Mouse (Mus musculus) hindbrain, embryonic 15.5 days (tissue): Measurements from ENCODE around the gene Pfn4. TPM values are rescaled to one million over a fixed set of nuclear protein-coding genes. Genes with fewer than 3 reads are reported as not detected.
A peak's percentile ranks its signal among the peaks of the same experiment; 100 is the strongest.
"Not testable (repeated sequence)": the region's sequence is repeated elsewhere in the genome, so short reads cannot be mapped to it uniquely, and the experiment has no call there.

Source experiments
- ATAC-seq: fragments of 200-750 bp; cut with Nextera tagmentation; 2 replicates; pipeline ENCODE4 v1.8.0; 2017; ENCODE audit warnings: low read depth, moderate number of reproducible peaks, moderate TSS enrichment; ENCODE audit not compliant: low FRiP score
- H3K27ac ChIP-seq: fragments of 300-500 bp; sonication (generic); replicated peaks from 2 replicates; pipeline ENCODE4 v1.5.1; 2015; ENCODE audit warnings: mild to moderate bottlenecking, inconsistent platforms
- H3K27me3 ChIP-seq: fragments of 300-500 bp; sonication (generic); 2 replicates; pipeline ENCODE4 v1.6.1; 2015; ENCODE audit warnings: control low read depth, inconsistent platforms
- H3K36me3 ChIP-seq: fragments of 300-500 bp; sonication (generic); 2 replicates; pipeline ENCODE4 v1.6.1; 2015; ENCODE audit warnings: control low read depth, inconsistent platforms
- H3K4me1 ChIP-seq: fragments of 300-500 bp; sonication (generic); replicated peaks from 2 replicates; pipeline ENCODE4 v1.6.1; 2015; ENCODE audit warnings: control low read depth, inconsistent platforms
- H3K4me2 ChIP-seq: fragments of 300-500 bp; sonication (generic); 2 replicates; pipeline ENCODE4 v1.6.1; 2015; ENCODE audit warnings: moderate library complexity, mild to moderate bottlenecking, inconsistent platforms
- H3K4me3 ChIP-seq: fragments of 300-500 bp; sonication (generic); 2 replicates; pipeline ENCODE4 v1.5.1; 2015; ENCODE audit warnings: mild to moderate bottlenecking, inconsistent platforms
- H3K9ac ChIP-seq: fragments of 300-500 bp; sonication (generic); 2 replicates; pipeline ENCODE4 v1.6.1; 2015; ENCODE audit warnings: inconsistent platforms
- H3K9me3 ChIP-seq: fragments of 300-500 bp; sonication (generic); 2 replicates; pipeline ENCODE4 v1.6.1; 2016; ENCODE audit warnings: control low read depth, inconsistent platforms
- WGBS: fragments of 180-500 bp; shearing (Covaris S2); methylation state at CpG from one replicate; pipeline ENCODE4 v1.1.7; 2015; 5-methylcytosine and 5-hydroxymethylcytosine counted together
- polyA plus RNA-seq: library from polyadenylated mRNA; unstranded; fragments of >200 nt; fragmentation: Nextera tagmentation; extraction: Ambion mirVana; gene quantifications from 2 replicates; pipeline ENCODE4 v1.2.1, GENCODE M21; 2015

Gene Pfn4
- polyA plus RNA-seq, 1 experiment from 2014 or later = 13.7 TPM

- no peak overlapping the region for H3K9ac ChIP-seq
- no peak overlapping the region for H3K4me3 ChIP-seq
- H3K4me2 ChIP-seq = no peak overlapping the region
- no peaks in the 10 kb centered on the region for H3K9me3 ChIP-seq
- no peak for ATAC-seq
- H3K27ac ChIP-seq = no peak overlapping the region
- no peaks in the 10 kb centered on the region for H3K4me1 ChIP-seq
- no peaks in the 10 kb centered on the region for H3K27me3 ChIP-seq
- 86% methylated on average over 1 of the region's 1 CpGs for WGBS
- H3K36me3 ChIP-seq = no peaks in the 10 kb centered on the region
These were observed 11.8 kb upstream of the Pfn4 start for GRCm38 (mm10) chr12:4757060-4757459.

- WGBS = 17% methylated on average over 13 of the region's 13 CpGs
- Histone ChIP-seq H3K9me3 (no peaks in the 10 kb centered on the region), H3K4me2 (peak overlapping the region; percentile 56), H3K27ac (peak overlapping the region; percentile 96), H3K4me1 (0 out of 2 replicates have a peak, but pooled peaks cover 4% of the 10 kb centered on the region), H3K9ac (peak overlapping the region; percentile 80), H3K27me3 (no peaks in the 10 kb centered on the region), H3K4me3 (peak overlapping the region; percentile 64), H3K36me3 (no peaks in the 10 kb centered on the region)
- ATAC-seq = peak; percentile 46
These were observed 506 bp downstream of the Pfn4 start for GRCm38 (mm10) chr12:4769333-4769723.

GRCm38 (mm10) chr12:4774895-4775587, 6.2 kb downstream of the Pfn4 start:
- H3K27me3 ChIP-seq = no peaks in the 10 kb centered on the region
- H3K27ac ChIP-seq = no peak overlapping the region
- WGBS = 93% methylated on average over 8 of the region's 8 CpGs
- no peak overlapping the region for H3K4me2 ChIP-seq
- H3K4me1 ChIP-seq = no peaks in the 10 kb centered on the region
- no peaks in the 10 kb centered on the region for H3K9me3 ChIP-seq
- no peaks in the 10 kb centered on the region for H3K36me3 ChIP-seq
- no peak overlapping the region for H3K4me3 ChIP-seq
- no peak for ATAC-seq
- no peak overlapping the region for H3K9ac ChIP-seq

GRCm38 (mm10) chr12:4775588-4775949, 6.7 kb downstream of the Pfn4 start:
- ATAC-seq = no peak
- Histone ChIP-seq H3K27ac (no peak overlapping the region), H3K9ac (no peak overlapping the region), H3K27me3 (no peaks in the 10 kb centered on the region), H3K4me1 (no peaks in the 10 kb centered on the region), H3K4me2 (no peak overlapping the region), H3K9me3 (no peaks in the 10 kb centered on the region), H3K36me3 (no peaks in the 10 kb centered on the region), H3K4me3 (no peak overlapping the region)
- WGBS = 85% methylated on average over 9 of the region's 9 CpGs

- no peaks in the 10 kb centered on the region for H3K36me3 ChIP-seq
- no peaks in the 10 kb centered on the region for H3K4me1 ChIP-seq
- no peaks in the 10 kb centered on the region for H3K9me3 ChIP-seq
- WGBS = 90% methylated on average over 6 of the region's 6 CpGs
- H3K4me3 ChIP-seq = no peak overlapping the region
- H3K27me3 ChIP-seq = no peaks in the 10 kb centered on the region
- no peak overlapping the region for H3K4me2 ChIP-seq
- ATAC-seq = no peak
- H3K27ac ChIP-seq = no peak overlapping the region
- no peak overlapping the region for H3K9ac ChIP-seq
These were observed 8.9 kb downstream of the Pfn4 start for GRCm38 (mm10) chr12:4777734-4778133.

GRCm38 (mm10) chr12:4780245-4780644, 11.4 kb downstream of the Pfn4 start:
- H3K9me3 ChIP-seq = no peaks in the 10 kb centered on the region
- no peak overlapping the region for H3K4me2 ChIP-seq
- H3K27ac ChIP-seq = no peak overlapping the region
- no peak overlapping the region for H3K4me3 ChIP-seq
- no peaks in the 10 kb centered on the region for H3K4me1 ChIP-seq
- no peaks in the 10 kb centered on the region for H3K27me3 ChIP-seq
- no peaks in the 10 kb centered on the region for H3K36me3 ChIP-seq
- WGBS = 68% methylated on average over 2 of the region's 2 CpGs
- no peak overlapping the region for H3K9ac ChIP-seq
- no peak for ATAC-seq

- no peaks in the 10 kb centered on the region for H3K4me1 ChIP-seq
- H3K4me3 ChIP-seq = no peak overlapping the region
- 89% methylated on average over 1 of the region's 1 CpGs for whole genome bisulfite sequencing
- no peaks in the 10 kb centered on the region for H3K36me3 ChIP-seq
- no peak overlapping the region for H3K9ac ChIP-seq
- no peaks in the 10 kb centered on the region for H3K9me3 ChIP-seq
- no peak overlapping the region for H3K4me2 ChIP-seq
- no peak for ATAC-seq
- H3K27me3 ChIP-seq = no peaks in the 10 kb centered on the region
- no peak overlapping the region for H3K27ac ChIP-seq
These were observed 12.4 kb downstream of the Pfn4 start for GRCm38 (mm10) chr12:4781270-4781669.

GRCm38 (mm10) chr12:4781725-4782404, 13.0 kb downstream of the Pfn4 start:
- WGBS = 91% methylated on average over 9 of the region's 9 CpGs
- not testable (repeated sequence) for H3K9ac ChIP-seq, H3K36me3 ChIP-seq, H3K27ac ChIP-seq, H3K4me3 ChIP-seq, H3K27me3 ChIP-seq, H3K9me3 ChIP-seq, H3K4me1 ChIP-seq, ATAC-seq, H3K4me2 ChIP-seq

GRCm38 (mm10) chr12:4783598-4783997, 14.8 kb downstream of the Pfn4 start:
- no peak for ATAC-seq
- H3K9ac ChIP-seq = no peak overlapping the region
- no peaks in the 10 kb centered on the region for H3K27me3 ChIP-seq
- no peak overlapping the region for H3K4me2 ChIP-seq
- no peak overlapping the region for H3K4me3 ChIP-seq
- no peaks in the 10 kb centered on the region for H3K9me3 ChIP-seq
- H3K36me3 ChIP-seq = no peaks in the 10 kb centered on the region
- no peak overlapping the region for H3K27ac ChIP-seq
- WGBS = 47% methylated on average over 5 of the region's 5 CpGs
- no peaks in the 10 kb centered on the region for H3K4me1 ChIP-seq

GRCm38 (mm10) chr12:4784466-4784865, 15.6 kb downstream of the Pfn4 start:
- ATAC-seq = no peak
- Histone ChIP-seq H3K27me3 (no peaks in the 10 kb centered on the region), H3K9me3 (no peaks in the 10 kb centered on the region), H3K4me2 (no peak overlapping the region), H3K36me3 (no peaks in the 10 kb centered on the region), H3K4me3 (no peak overlapping the region), H3K4me1 (no peaks in the 10 kb centered on the region), H3K9ac (no peak overlapping the region), H3K27ac (no peak overlapping the region)
- WGBS = 74% methylated on average over 2 of the region's 2 CpGs

GRCm38 (mm10) chr12:4788128-4788527, 19.3 kb downstream of the Pfn4 start:
- 94% methylated on average over 25 of the region's 25 CpGs for WGBS
- not testable (repeated sequence) for H3K4me3 ChIP-seq, H3K27ac ChIP-seq, H3K9me3 ChIP-seq, ATAC-seq, H3K9ac ChIP-seq, H3K27me3 ChIP-seq, H3K4me1 ChIP-seq, H3K36me3 ChIP-seq, H3K4me2 ChIP-seq

GRCm38 (mm10) chr12:4793718-4794117, 24.9 kb downstream of the Pfn4 start:
- no peaks in the 10 kb centered on the region for H3K36me3 ChIP-seq
- H3K27me3 ChIP-seq = no peaks in the 10 kb centered on the region
- no peak overlapping the region for H3K27ac ChIP-seq
- no peak overlapping the region for H3K9ac ChIP-seq
- no peak for ATAC-seq
- H3K4me3 ChIP-seq = no peak overlapping the region
- H3K4me1 ChIP-seq = no peaks in the 10 kb centered on the region
- WGBS = 87% methylated on average over 1 of the region's 1 CpGs
- H3K4me2 ChIP-seq = no peak overlapping the region
- H3K9me3 ChIP-seq = no peaks in the 10 kb centered on the region

GRCm38 (mm10) chr12:4797471-4797870, 28.6 kb downstream of the Pfn4 start:
- not testable (repeated sequence) for H3K4me2 ChIP-seq, H3K4me3 ChIP-seq

More at GRCm38 (mm10) chr12:4797471-4797870, 28.6 kb downstream of the Pfn4 start:
- H3K9ac ChIP-seq, H3K27me3 ChIP-seq, ATAC-seq, H3K36me3 ChIP-seq, H3K4me1 ChIP-seq, H3K27ac ChIP-seq, H3K9me3 ChIP-seq: not testable (repeated sequence)
- WGBS = 80% methylated on average over 6 of the region's 6 CpGs
